Mouse (Mus musculus) naive thymus-derived CD4-positive, alpha-beta T cell, adult 2 months (primary cell): ENCODE measurements around the gene Limd2.
"Not testable (repeated sequence)": the region's sequence is repeated elsewhere in the genome, so short reads cannot be mapped to it uniquely, and the experiment has no call there.

Experiments used
- DNase-seq: peaks from one replicate; pipeline ENCODE4 v3.0.0-alpha.2; 2011; ENCODE audit warnings: low read depth

Limd2 gene

DNA sequence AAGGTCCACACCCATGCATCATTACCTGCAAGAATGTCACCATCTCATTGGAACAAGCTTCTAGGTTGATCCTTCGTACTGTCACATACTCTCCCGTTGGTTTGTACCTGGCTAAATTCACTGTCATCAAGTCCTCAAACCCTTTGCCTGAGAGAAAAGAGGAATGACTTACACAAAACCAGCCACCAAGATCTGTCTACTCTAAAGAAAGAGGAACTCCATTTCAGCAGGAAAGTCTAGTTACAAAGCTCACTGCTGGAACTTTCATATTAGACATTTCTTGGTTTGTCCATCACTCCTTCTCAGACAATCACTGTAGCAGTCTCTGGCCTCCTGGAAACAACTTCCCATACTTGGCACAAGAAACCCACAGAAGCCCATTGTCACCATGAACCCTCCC, 12.6 kb upstream of the Limd2 start:
- no peak for DNase-seq

DNA sequence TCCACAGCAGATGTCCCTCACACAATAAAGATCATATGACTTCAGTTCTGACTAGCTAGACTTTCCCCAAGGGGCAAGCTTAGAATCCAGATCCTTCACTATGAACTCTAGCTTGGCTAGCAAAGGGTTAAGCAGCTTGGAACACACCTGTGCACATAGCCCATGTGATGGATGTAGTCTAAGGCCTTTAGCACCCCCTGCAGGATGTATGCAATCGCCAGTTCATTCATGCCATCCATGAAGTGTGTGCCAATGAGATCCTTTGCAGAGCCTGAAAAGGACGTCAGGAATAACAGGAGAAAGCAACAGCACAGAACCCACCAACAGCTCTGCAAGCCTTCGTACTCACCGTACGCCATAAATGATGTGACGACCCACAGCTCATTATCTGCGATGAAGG, 10.1 kb upstream of the Limd2 start:
- DNase-seq, result peak; percentile 90

DNA sequence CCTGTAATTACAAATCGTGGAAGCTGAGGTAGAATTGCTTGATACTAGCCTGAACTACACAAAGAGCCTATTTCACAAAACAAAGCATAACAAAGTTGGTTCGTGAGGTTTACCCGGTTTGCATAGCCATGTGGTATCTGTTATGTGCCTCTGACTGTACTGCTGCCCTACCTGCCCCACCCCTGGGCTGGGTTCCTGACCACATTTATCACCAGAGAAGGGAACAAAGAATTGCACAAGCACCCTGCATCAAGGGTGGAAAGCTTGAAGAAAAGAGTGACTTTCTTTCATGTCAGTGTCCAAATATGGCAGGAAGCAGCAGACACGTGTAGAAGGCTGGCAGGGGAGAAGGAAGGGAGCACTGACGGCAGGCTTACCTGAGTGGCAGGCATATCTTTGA, 6.8 kb upstream of the Limd2 start:
- DNase-seq, result peak; percentile 92

DNA sequence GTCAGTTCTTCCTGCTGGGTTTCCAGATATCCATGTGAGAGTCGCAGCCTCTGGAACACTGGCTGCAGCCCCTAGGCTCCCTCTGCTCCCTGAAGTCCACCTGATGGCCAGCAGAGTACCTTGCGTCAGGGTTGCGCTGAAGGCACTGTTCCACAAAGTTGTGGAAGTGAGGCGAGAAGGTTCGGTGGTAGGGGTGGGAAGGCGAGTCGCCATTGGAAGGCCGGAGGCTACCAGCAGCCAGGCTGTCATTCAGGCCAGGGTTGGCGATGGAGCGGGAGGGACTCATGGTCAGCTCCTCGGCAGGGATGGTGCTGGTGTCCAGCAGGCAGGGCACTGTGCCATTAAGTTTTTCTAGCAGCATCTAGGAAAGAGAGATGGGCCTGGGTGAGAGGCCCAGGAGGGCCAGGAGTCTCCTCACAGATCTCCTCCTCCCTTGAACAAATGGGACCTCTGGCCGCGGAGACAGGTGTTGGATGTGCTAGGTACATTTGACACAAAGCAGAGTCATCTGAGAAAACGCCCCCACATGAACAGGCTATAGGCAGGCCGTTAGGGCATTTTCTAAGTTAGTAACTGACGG, 4.0 kb upstream of the Limd2 start:
- DNase-seq, result no peak

DNA sequence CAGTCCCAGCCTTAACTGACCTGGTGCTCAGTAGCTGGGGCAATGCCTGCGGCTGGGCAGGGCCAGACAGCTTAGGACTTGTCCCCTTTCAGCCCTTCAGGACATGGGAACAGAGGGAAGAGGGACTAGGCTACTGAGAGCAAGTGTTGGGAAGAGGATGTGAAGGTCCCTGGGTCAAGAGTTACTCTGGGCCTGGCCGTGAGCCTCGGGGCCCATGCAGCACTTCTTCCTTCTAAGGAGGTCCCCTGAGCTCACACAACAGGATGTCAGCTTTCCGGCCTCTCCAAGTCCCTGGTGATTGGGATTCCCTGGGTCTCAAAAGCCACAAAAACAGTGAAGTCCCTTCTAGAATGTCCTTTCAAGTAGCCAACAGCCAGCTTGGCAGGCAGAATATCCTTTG, 2.9 kb upstream of the Limd2 start:
- DNase-seq, result peak; percentile 25

DNA sequence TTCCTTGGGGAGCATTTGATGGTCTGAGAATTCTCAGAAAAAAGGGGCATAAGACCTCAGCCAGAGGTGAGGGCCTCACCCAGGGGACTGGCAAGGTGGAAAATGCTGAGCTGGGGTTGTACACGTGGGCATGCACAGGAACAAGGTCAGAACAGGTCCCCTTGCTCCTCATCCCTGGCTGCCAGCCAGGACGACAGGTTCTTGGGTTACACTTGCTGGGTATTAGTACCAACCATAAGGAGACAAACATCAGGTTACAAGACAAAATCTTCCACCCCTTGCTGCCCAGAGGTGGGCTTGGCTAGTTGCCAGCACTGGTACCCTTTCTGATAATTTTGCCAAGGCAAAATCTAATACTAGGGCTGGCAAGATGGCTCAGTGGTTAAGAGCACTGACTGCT, 1.6 kb upstream of the Limd2 start:
- peak; percentile 40 for DNase-seq

DNA sequence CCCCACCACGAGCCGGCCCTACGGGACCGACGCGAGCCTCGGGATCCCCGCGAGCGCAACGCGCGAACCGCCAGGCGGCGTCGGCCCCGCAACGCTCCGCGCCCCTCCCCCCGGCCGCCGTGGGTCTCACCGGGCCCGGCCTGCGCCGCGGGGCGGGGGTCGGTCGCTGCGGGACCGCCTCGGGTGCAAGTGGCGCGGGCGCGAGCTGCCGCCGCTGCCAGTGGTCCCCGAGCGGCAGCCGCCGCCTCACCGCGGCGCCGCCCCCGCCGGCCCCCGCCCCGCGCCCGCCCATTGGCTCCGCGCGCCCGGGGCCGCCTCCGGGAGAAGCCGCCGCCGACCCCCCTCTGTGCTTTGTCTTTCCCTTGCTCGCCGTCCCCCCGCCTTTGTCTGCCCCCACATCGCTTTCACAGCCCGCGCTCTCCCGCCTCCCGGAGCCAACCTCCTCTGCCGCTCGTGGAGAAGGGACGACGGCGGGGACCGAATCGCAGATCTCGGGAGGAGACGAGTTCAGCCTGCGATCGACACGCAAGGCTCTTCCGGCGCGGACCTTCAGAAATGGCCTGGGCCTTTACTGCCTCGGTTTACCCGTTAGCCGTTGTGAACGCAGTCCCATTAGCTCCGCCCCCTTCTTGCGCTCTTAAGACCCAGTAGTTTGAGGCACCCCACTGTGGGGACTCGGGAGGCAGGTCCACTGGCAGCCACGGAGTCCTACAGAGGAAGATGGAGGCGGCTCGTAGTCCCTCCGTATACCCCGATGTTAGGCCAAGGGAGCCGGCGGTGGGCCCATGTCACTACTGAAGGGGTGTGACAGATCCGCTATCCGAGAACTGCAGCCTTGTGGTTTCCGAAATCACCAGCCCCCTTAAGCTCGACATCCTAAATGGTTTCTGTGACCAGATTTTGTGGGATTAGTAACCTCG, 479 bp downstream of the Limd2 start:
- peak; percentile 83 for DNase-seq

DNA sequence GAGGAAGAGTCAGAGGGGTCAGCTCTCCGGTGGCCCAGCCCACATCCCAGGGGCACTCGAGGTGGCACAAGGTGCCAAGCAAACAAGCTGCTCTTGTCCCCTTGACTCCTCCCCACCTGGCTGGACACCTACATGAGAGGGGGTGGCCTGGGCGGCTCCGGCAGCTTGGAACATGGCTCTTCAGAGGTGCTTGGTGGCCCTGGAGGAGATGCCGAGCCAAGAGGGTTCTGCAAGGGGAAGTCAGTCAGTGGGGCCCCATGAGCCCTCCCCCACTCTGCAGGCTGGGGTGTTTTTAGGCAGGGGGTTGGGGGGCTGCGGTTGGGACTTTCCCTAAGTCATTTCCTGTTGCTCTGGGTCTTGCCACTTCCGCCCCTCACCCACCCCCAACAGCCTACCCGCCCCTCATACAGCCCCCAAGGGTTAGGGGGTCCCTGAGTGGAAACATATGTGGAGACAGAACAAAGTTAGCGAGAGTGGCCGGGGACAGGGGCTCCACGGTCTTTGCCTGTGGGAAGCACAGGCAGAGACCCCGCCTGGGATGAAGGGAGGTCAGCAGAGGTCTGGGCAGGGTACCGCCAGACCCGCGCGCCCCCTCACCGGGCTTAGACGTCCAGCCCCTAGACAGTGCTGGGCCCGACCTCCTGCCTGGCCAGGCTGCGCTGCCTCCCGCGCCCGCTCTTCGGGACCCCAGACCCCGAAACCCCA, 1.3 kb downstream of the Limd2 start:
- peak; percentile 93 for DNase-seq

DNA sequence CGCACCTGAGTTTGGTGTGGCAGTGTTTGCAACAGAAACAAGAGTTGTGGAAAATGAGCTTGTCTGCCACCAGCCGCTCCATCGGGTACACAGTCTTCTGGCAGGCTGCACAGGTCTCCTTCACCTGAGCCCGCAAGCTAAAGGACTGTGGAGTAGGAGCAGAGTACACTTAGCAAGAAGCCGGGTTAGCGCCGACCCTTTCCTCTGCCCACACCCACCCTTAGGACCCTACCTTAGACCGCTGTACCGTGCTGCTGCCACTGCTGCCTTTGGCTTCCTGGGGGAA, 1.8 kb downstream of the Limd2 start:
- DNase-seq, result no peak

DNA sequence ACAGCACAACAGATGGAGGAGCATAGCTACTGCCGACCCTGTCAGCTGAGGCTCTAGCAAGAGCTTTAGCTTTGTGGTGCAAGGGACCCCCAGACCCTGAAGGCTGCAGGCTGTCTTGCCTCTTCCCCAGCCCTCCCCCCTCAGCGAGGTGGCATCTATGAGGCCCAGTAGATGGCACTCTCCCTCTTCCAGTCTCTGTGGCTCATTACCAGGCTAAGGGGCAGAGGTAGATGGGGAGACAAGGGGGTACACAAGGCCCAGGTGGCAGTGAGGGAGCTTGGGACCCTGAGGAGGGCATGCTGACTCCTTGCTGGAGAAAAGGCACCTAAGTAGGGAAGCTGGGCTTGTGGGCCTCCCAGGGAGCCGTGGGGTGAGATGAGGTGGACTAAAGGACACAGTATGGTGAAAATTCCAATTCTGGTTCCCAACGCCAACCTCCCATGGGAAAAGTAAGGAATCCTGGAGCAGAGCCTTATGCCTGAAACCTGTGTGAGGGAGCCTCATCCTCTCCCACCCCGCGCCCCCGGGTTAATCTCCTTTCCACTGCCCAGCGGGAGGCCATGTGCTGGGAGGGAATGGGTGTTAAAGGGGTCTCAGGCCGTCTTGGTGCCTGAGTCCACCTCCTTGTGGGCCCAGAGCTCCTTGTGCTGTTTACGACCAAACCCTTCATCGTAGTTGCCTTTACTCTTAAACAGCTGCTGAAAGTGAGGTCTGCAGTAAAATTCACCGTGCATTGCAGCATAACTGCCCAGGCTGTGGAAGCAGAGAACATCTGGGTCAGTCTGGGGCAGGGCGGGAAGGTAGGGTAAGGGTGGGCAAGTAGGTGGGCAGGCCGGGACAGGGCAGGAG, 2.4 kb downstream of the Limd2 start:
- DNase-seq, result peak; percentile 88

DNA sequence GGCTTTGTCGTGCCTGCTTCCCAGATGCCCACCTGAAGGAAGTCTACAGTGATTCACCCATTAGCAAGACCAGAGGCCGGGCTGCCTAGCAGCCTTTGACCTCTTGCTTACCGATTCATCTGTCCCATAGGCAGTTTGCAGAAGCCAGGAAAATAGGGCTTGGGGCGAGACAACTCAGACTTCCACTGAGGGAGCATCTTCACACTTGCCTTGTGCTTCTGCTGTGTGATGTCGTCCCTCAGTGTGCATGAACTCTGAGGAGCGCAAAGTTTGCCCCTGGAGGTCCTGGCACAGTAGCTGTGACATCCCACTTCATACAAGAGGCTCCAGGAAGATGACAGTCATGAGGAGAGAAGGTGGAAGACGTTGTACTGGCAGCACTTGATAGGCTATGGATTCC, 3.5 kb downstream of the Limd2 start:
- peak; percentile 48 for DNase-seq

DNA sequence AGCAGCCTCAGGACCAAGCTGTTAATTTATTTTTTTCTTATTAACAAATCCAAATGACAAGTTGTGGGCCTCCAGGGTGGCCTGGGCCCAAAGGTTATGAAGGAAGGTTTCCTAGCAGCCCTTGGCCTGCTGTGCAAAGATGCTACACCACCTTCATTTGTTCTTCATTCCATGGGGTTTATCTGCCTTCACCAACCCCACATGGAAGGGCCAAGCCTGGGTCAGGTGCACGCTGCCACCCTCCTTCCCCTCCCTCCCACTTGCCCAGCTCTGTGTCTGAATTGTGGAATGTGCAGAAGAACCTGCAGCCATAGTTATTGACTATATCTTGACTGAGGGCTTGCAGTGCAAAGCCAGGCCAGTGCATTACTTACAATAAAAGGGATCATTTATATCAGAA, 4.4 kb downstream of the Limd2 start:
- peak; percentile 36 for DNase-seq

DNA sequence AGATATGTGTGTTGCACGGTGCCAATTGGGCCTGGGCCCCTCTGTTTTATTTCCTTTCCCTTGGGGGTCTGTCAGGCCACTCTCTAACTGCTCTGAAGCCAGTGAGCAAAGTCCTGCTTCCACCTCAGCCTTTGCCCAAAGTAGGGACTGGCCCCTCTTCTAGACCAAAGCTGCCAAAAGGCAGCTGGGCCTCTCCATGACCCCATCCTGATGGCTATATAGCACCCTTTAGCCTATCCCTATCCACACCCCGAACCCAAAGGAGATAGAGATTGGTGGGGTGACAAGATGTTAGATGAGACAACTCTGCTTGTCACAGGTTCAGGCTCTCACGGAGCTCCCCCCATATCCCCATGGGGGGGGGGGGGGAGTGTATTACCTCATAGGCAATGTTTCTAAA, 4.9 kb downstream of the Limd2 start:
- DNase-seq, result peak; percentile 50

DNA sequence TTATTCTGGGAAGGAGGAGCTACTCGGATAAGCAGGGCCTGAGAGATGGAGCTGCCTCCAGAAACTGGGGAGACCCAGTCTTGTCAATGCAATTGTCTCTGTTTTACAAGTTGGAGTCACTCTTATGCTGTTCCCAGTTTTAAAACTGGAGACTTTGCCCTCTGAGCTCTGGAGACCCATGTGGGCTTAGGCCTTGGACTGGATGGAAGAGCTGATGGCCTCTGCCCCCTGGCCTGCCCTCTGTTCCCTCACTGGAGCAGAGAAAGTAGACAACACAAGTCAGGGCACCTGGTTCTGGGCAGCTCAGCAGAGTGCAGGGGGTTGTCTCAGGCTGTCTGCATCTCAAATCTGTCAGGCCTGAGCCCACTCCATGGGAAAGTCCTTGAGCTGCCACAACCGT, 5.9 kb downstream of the Limd2 start:
- DNase-seq, result peak; percentile 30

DNA sequence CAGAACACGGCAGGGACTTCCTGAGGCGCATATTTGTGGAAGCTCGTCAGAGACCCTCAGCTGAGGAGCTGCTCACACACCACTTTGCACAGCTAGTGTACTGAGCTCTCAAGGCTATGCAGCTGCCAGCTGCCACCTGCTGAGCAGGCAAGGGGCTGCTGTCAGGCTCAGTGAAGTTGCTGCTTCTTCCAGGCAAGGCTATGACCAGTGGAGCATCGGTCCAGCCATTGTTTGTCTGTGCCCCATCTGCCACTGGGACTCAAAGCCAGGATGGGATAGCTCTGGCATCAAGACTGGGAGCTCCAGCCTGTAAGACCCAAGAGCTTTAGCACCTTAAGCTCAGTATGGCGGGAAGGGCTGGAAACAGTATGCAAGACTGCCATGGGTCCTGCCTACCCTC, 6.6 kb downstream of the Limd2 start:
- no peak for DNase-seq

DNA sequence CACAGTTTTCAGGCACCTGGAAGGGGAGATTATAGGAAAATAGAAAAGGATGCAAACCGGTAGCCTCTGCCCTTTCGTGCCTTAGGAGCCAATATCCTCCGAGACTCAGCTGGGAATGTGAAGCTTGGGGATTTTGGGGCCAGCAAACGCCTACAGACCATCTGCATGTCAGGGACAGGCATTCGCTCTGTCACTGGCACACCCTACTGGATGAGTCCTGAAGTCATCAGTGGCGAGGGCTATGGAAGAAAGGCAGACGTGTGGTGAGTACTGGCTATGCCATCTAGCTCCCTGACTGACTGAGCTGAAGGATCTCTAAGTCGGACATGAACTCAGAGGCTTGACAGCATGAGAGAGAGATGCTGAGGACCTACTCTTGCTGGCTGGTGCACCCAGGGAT, 8.5 kb downstream of the Limd2 start:
- peak; percentile 21 for DNase-seq

DNA sequence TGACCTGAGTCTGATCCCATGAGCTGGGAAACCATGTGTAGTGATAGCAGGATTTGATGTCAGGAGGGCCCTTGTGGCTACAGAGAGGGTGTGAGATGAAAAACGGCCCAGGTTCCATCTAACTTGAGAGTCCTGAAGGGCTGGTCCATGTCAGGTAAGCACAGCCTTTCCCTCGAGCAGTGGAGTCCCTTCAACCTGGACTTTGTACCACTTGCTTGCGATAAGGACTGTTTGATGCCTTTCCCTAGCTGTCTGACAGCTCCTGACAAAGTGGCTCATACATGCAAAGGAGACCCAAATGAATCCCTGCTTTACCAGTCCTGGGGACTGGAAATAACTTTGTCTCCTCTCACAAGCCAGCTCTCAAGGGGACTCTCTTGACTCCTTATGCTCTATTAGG, 9.4 kb downstream of the Limd2 start:
- no peak for DNase-seq

DNA sequence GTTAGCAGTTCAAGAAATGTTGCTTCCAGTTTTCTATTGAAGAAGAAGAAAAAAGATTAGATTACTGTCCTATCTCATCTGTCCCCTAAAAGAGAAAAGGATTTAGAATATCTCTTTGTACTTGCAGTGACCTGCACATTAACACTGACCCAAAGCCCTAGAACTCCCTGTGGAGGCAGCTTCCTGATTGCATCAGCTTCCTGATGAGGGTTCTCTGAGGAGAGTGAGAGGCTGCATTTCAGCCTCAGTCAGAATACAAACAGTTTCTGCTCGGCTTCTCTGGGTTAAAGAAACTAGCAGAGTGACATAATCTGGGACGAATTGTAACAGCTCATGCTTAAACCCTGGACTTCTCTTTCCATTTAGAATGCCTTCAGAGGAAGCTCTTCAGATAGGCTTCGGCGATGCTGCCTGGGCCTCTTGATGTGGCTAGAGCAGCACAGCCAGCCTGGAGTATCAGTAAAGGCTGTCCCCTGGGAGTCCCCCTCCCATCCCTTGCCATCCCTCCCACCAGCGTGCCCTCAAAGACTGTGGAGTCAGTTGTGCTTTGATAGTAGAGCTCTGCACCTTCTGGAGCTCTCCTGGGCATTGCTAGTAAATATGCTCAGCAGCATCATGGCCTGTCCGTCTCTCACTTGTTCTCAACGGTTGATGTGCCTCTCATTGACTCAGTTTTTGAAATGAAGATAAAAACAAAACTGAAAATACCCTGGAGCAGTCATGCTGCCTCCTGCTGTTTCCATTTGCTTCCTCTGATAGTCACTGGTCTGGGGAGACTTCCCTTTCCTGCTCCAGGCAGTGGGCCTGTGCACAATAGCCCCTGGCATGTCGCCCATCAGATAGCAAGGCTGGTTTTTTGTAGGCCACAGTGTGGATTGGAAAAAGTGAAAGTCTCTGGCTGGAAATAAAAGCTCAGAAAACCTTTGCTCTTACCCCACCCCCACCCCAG, 25.8 kb downstream of the Limd2 start:
- peak; percentile 34 for DNase-seq

DNA sequence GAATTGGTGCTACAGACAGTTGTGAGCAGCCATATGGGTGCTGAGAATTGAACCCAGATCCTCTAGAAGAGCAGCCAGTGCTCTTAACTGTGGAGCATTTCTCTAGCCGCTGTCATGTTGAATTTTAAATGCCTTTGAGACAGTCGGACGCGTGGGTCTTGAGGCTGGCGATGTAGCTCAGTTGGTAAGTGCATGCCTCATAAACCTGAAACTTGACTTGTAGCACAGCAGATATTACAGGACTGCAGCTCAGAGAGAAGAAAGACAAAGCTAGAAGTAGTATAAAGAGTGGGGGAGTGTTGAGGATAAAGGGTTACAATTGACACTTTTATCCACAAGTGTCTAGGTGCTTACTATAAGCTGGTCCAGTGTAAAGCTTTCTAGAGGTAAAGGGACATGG, 28.1 kb downstream of the Limd2 start:
- DNase-seq, result no peak

DNA sequence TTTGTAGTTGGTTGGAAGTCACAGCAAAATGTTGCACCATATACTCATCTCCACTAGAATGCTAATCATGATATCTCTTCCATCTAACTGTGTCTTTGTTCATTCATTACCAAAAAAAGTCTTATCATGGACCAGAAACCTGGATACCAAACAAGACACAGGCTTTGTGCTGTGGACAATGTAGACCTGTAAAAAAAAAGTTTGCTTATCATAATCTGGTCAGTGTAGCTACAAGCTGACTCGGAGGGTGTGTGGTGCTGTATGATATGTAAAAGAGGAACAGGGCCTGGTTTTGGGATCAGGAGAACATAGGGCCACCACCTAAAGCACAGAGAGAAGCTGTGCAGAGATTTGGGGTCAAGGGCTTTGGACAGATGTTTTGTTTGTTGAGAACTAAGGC, 31.2 kb downstream of the Limd2 start:
- no peak for DNase-seq

DNA sequence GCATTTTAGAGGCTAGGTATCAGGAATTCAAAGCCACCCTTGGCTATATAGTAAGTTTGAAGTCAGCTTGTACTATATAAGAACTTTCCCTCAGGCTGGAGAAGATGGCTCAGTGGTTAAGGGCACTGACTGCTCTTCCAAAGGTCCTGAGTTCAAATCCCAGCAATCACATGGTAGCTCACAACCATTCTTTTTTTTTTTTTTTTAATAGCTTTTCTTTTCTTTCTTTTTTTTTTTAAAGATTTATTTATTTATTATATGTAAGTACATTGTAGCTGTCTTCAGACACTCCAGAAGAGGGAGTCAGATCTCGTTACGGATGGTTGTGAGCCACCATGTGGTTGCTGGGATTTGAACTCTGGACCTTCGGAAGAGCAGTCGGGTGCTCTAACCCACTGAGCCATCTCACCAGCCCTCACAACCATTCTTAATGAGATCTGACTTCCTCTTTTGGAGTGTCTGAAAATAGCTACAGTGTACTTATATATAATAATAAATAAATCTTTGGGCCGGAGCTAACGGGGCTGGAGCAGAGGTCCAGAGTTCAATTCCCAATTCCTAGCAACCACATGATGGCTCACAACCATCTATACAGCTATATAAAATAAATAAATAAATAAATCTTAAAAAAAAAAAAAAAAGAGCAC, 33.8 kb downstream of the Limd2 start:
- DNase-seq, result not testable (repeated sequence)
